Mouse (Mus musculus) spleen, postnatal 14 days (tissue): ENCODE measurements around the gene Appbp2.

Experiments used
- DNase-seq, 2 experiments: peaks; one replicate each; pipeline ENCODE4 v3.0.0; 2021 to 2022; ENCODE audit warnings: low spot score in 2 of 2

Appbp2 gene

GRCm38 (mm10) chr11:85157301-85157700 is 77.6 kb downstream of the Appbp2 start:
- no peak for DNase-seq

- DNase-seq, result no peak
Observed at GRCm38 (mm10) chr11:85152256-85152930, 82.5 kb downstream of the Appbp2 start.

GRCm38 (mm10) chr11:85139581-85140540 is 95.1 kb downstream of the Appbp2 start, which contains the start of gene Usp32:
TSS of gene Usp32 (minus strand) at chr11:85140161.
- DNase-seq, result peak; percentile 92 to 94

- DNase-seq, result no peak
Observed at GRCm38 (mm10) chr11:85138776-85139474, 96.0 kb downstream of the Appbp2 start.
